Mouse (Mus musculus) hindbrain, embryonic 16.5 days (tissue): ENCODE measurements around the gene Prr18. TPM values are rescaled to one million over a fixed set of nuclear protein-coding genes. Genes with fewer than 3 reads are reported as not detected.

Experiments
- ATAC-seq: fragments of 200-750 bp; cut with Nextera tagmentation; 2 replicates; pipeline ENCODE4 v1.8.0; 2017; ENCODE audit warnings: moderate TSS enrichment, moderate library complexity
- H3K27ac ChIP-seq: fragments of 300-500 bp; sonication (generic); 2 replicates; pipeline ENCODE4 v1.5.1; 2014; ENCODE audit warnings: low read depth, mild to moderate bottlenecking, control low read depth, low read length, moderate library complexity
- H3K27me3 ChIP-seq: fragments of 300-500 bp; sonication (generic); replicated peaks from 2 replicates; pipeline ENCODE4 v1.6.1; 2014; ENCODE audit warnings: low read length; ENCODE audit not compliant: control insufficient read depth, insufficient read depth
- H3K36me3 ChIP-seq: fragments of 300-500 bp; sonication (generic); 2 replicates; pipeline ENCODE4 v1.6.1; 2014; ENCODE audit warnings: mild to moderate bottlenecking, low read length, moderate library complexity, mixed read lengths; ENCODE audit not compliant: control insufficient read depth, insufficient read depth
- H3K4me1 ChIP-seq: fragments of 300-500 bp; sonication (generic); 2 replicates; pipeline ENCODE4 v1.6.1; 2014; ENCODE audit warnings: low read depth, low read length; ENCODE audit not compliant: control insufficient read depth, insufficient read depth
- H3K4me2 ChIP-seq: fragments of 300-500 bp; sonication (generic); 2 replicates; pipeline ENCODE4 v1.6.1; 2014; ENCODE audit warnings: mild to moderate bottlenecking, low read length, control low read depth, moderate library complexity
- H3K4me3 ChIP-seq: fragments of 300-500 bp; sonication (generic); 2 replicates; pipeline ENCODE4 v1.5.1; 2014; ENCODE audit warnings: mild to moderate bottlenecking, low read length, control low read depth, moderate library complexity
- H3K9ac ChIP-seq: fragments of 300-500 bp; sonication (generic); 2 replicates; pipeline ENCODE4 v1.6.1; 2014; ENCODE audit warnings: low read depth, mild to moderate bottlenecking, control low read depth, low read length, moderate library complexity
- H3K9me3 ChIP-seq: fragments of 300-500 bp; sonication (generic); 2 replicates; pipeline ENCODE4 v1.6.1; 2014; ENCODE audit warnings: mild to moderate bottlenecking, low read length, moderate library complexity; ENCODE audit not compliant: control insufficient read depth
- WGBS: fragments of 180-500 bp; shearing (Covaris S2); extraction: QIAGEN DNeasy Blood & Tissue Kit; methylation state at CpG from one replicate; pipeline ENCODE4 v1.1.7; 2014; 5-methylcytosine and 5-hydroxymethylcytosine counted together
- polyA plus RNA-seq: library from polyadenylated mRNA; unstranded; fragments of >200 nt; fragmentation: Nextera tagmentation; extraction: Ambion mirVana; gene quantifications from 2 replicates; pipeline ENCODE4 v1.2.1, GENCODE M21; 2015

The Prr18 gene
- polyA plus RNA-seq, 1 experiment from 2014 or later, result 16.9 TPM

DNA sequence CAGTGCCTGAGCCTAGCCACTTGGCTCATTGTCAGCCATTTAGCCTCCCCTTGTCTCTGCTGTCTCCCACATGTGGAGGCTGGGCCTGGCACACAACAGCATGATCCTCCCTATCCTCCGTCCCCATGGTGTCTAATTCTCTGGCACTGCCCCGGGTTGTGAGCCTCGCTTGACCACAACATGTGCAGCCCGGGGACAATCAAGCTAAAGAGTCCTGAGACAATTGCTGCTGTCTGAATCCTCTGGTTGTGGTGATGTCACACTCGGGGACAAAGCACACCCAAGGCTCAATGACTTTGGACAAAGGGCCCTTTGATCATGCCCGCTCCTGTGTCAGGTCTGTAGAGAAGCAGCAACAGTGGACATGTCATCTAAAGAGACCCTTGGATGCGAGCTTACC, 13.8 kb downstream of the Prr18 start:
- Histone ChIP-seq H3K27me3 (no peaks in the 10 kb centered on the region), H3K36me3 (no peaks in the 10 kb centered on the region), H3K4me2 (no peak overlapping the region), H3K27ac (no peak overlapping the region), H3K9me3 (no peaks in the 10 kb centered on the region), H3K4me1 (no peaks in the 10 kb centered on the region), H3K9ac (no peak overlapping the region), H3K4me3 (no peak overlapping the region)
- peak; percentile 58; the same call in 1 of the 2 replicates for ATAC-seq
- 26% methylated on average over 7 of the region's 7 CpGs for WGBS

DNA sequence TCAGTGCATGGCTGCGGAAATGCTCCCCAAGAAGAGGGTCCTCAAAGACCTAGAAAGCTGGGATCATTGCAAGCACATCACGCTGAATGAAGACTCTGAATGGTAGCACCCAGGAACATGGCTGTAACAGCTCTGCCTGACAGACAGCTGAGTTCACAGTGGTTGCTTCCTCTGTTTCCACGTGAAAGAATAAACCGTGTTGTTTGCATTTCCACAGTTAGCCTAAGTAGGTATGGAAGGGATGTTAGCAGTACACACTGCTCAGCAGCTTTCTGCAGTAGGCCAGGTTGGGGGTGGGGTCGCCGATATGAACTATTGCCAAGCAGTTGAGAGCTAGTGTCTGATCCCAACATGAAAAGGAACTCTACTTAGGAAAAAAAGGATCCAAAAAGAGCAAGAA, 18.4 kb downstream of the Prr18 start, which contains the start of gene T2:
Gene T2 (plus strand): TSS at position 301 of the 400 bp plus-strand sequence.
- H3K4me3 ChIP-seq, result no peak within 1 kb of the TSS
- H3K9me3 ChIP-seq, result no peaks in the 10 kb centered on the region
- WGBS, result 85% methylated on average over 6 of the region's 6 CpGs

DNA sequence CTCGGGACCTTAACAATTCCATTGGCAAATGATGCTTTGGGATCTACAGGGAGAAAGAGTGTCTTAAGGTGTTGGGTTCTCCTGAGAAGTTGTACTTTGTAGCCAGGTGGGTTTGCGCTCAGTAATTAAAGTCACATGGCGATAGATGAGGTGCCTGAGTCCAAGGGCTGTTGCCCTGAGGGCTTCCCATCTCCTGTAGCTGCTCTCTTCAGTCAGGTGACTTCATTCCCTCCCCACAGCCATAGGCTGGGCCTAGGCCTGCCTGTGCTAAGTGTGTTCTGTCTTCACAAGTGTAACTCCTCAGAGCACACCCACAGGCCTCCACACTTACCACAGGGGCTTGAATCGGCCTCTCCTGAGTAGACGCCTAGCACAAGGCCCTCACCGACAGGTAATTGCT, 20.2 kb downstream of the Prr18 start:
- no peak overlapping the region for H3K27ac ChIP-seq
- peaks cover 8% of the 10 kb centered on the region; the same call in 1 of the 2 replicates for H3K4me1 ChIP-seq
- no peaks in the 10 kb centered on the region for H3K27me3 ChIP-seq
- H3K4me2 ChIP-seq, result no peak overlapping the region
- no peak for ATAC-seq
- H3K9ac ChIP-seq, result no peak overlapping the region
- H3K9me3 ChIP-seq, result no peaks in the 10 kb centered on the region
- no peaks in the 10 kb centered on the region for H3K36me3 ChIP-seq
- no peak overlapping the region for H3K4me3 ChIP-seq
- WGBS, result 92% methylated on average over 6 of the region's 6 CpGs

More for the DNA sequence above, 18.4 kb downstream of the Prr18 start, which contains the start of gene T2:
- H3K4me2 ChIP-seq, result no peak within 1 kb of the TSS
- H3K9ac ChIP-seq, result no peak within 1 kb of the TSS
- no peaks in the 10 kb centered on the region for H3K27me3 ChIP-seq
- no peak for ATAC-seq
- no peaks in the 10 kb centered on the region for H3K36me3 ChIP-seq
- no peak within 1 kb of the TSS for H3K27ac ChIP-seq
- H3K4me1 ChIP-seq, result no peaks in the 10 kb centered on the region

GRCm38 (mm10) chr17:8360876-8361275, 23.6 kb downstream of the Prr18 start:
- H3K4me3 ChIP-seq, result no peak overlapping the region
- no peaks in the 10 kb centered on the region for H3K36me3 ChIP-seq
- no peaks in the 10 kb centered on the region for H3K9me3 ChIP-seq
- H3K27ac ChIP-seq, result no peak overlapping the region
- H3K27me3 ChIP-seq, result no peaks in the 10 kb centered on the region; the same call in 1 of the 2 replicates
- peak; percentile 12; the same call in 1 of the 2 replicates for ATAC-seq
- no peak overlapping the region for H3K4me2 ChIP-seq
- H3K4me1 ChIP-seq, result peaks cover 8% of the 10 kb centered on the region; the same call in 1 of the 2 replicates
- WGBS, result 80% methylated on average over 5 of the region's 5 CpGs
- H3K9ac ChIP-seq, result no peak overlapping the region

DNA sequence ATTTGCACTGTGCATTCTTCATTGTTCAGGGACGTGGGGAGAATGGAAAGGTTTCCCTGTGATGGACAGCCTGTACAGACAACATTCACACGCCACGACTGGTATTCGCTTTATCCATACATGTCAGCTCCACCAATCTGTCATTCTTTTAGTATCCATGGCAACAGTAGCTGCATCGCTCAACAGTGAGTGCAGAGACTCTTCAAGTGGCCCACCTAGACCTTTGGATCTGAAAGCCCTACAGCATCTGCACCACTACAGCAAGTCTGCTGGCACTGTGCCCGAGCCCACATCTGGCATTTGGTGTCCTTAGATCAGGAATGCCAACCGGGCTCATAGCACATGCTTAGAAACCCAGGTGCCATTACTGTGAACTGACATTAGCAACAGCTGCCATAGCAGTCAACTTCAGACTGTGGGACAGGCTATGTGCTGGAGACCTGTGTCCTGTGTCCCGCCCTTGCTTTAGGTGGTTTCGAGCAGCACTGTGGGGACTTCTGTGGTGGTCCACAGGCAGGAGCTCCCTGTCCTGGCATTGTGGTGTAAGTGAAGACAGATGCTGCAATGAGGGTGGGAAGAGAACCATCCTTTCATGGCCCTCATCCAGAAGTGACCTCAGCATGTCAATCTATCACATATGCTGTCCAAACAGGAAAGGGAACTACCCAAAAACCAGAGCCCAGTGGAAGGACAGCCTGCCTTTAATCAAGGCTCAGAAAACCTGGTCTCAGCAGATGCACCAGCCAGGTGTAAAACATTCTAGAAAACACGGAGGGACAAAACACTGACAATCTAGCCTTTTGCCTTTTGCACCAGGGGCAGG, 24.2 kb downstream of the Prr18 start:
- ATAC-seq, result peak; percentile 60
- Histone ChIP-seq H3K36me3 (no peaks in the 10 kb centered on the region), H3K27ac (no peak overlapping the region), H3K4me3 (no peak overlapping the region), H3K9ac (no peak overlapping the region), H3K27me3 (no peaks in the 10 kb centered on the region; the same call in 1 of the 2 replicates), H3K9me3 (no peaks in the 10 kb centered on the region), H3K4me1 (peaks cover 9% of the 10 kb centered on the region), H3K4me2 (no peak overlapping the region)
- 53% methylated on average over 10 of the region's 10 CpGs for WGBS

- ATAC-seq, result peak; percentile 72
- Histone ChIP-seq H3K4me1 (peaks cover 46% of the 10 kb centered on the region), H3K4me2 (peak overlapping the region; percentile 44), H3K4me3 (peak overlapping the region; percentile 1; the same call in 1 of the 2 replicates), H3K36me3 (no peaks in the 10 kb centered on the region), H3K27ac (peak overlapping the region; percentile 95), H3K27me3 (no peaks in the 10 kb centered on the region; the same call in 1 of the 2 replicates), H3K9me3 (no peaks in the 10 kb centered on the region), H3K9ac (peak overlapping the region; percentile 51)
- WGBS, result 10% methylated on average over 20 of the region's 20 CpGs
Measured at GRCm38 (mm10) chr17:8367514-8368480, 30.5 kb downstream of the Prr18 start.

DNA sequence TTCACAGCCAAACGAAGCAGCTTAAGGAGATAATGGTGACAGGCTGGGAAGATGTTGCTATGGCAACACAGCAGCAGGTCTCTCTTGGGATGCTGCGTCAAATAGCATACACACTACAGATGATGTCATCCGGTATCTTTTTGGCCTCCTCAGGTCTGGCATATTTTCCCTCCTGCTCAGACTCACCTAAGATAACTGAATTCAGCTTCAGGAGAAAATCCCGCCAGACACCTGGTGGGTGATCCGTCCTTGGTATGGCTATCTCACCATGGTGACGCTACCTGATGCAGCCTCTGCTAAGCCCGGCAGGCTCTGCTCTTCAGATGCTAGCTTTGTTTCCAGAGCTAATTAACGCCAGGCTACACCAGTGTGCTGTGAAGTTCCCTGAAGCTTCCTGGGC, 31.3 kb downstream of the Prr18 start:
- Histone ChIP-seq H3K4me2 (peak overlapping the region; percentile 44), H3K27me3 (no peaks in the 10 kb centered on the region; the same call in 1 of the 2 replicates), H3K4me1 (peaks cover 52% of the 10 kb centered on the region), H3K4me3 (peak overlapping the region; percentile 0; the same call in 1 of the 2 replicates), H3K36me3 (no peaks in the 10 kb centered on the region), H3K9me3 (no peaks in the 10 kb centered on the region), H3K9ac (peak overlapping the region; percentile 59), H3K27ac (peak overlapping the region; percentile 95)
- peak; percentile 82 for ATAC-seq
- 3% methylated on average over 8 of the region's 8 CpGs for WGBS

DNA sequence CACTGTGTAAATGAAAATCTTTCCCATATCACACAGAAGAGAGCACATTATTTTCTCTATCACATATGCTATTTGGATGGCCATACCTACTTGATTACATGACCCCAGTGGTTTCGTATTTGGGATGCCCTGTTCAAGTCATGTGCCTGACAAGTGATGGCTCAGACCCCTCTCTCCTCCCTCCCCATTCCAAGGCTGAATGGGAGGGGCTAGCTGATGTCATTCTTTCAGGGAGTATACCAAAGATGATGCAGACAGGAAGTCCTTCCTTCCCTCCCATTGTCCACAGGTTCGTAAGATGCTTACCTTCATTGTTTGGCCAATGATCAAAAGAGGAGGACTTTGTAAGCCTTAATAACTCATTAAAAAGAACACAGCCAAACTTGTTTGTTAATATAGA, 31.9 kb downstream of the Prr18 start:
- WGBS, result 35% methylated on average over 2 of the region's 2 CpGs
- no peak overlapping the region for H3K9ac ChIP-seq
- no peaks in the 10 kb centered on the region for H3K27me3 ChIP-seq
- no peak for ATAC-seq
- H3K27ac ChIP-seq, result peak overlapping the region; percentile 95
- H3K4me3 ChIP-seq, result no peak overlapping the region
- H3K4me2 ChIP-seq, result no peak overlapping the region
- H3K9me3 ChIP-seq, result no peaks in the 10 kb centered on the region
- H3K36me3 ChIP-seq, result no peaks in the 10 kb centered on the region
- H3K4me1 ChIP-seq, result peaks cover 52% of the 10 kb centered on the region
